Mouse (Mus musculus) Muller cell, postnatal 12 days (primary cell): Measurements from ENCODE around the gene Dppa2.
A peak's percentile ranks its signal among the peaks of the same experiment; 100 is the strongest.
"Not testable (repeated sequence)": the region's sequence is repeated elsewhere in the genome, so short reads cannot be mapped to it uniquely, and the experiment has no call there.

Source experiments
- DNase-seq: peaks from one replicate; pipeline ENCODE4 v3.0.0-alpha.2; 2015; ENCODE audit errors: inconsistent ontology term

The Dppa2 gene

GRCm38 (mm10) chr16:48303509-48303908, at the start of gene Dppa2:
TSS of gene Dppa2 (plus strand) at chr16:48303908.
- DNase-seq, result peak; percentile 40

- DNase-seq, result no peak
These were observed 49.1 kb upstream of the Dppa2 start for GRCm38 (mm10) chr16:48254584-48254983.

GRCm38 (mm10) chr16:48259519-48259918, 44.2 kb upstream of the Dppa2 start:
- DNase-seq, result no peak

GRCm38 (mm10) chr16:48262901-48263300, 40.8 kb upstream of the Dppa2 start:
- no peak for DNase-seq

- no peak for DNase-seq
These were observed 37.9 kb upstream of the Dppa2 start for GRCm38 (mm10) chr16:48265856-48266255.

- no peak for DNase-seq
These were observed 26.8 kb upstream of the Dppa2 start for GRCm38 (mm10) chr16:48276940-48277339.

- DNase-seq, result no peak
These were observed 22.8 kb upstream of the Dppa2 start for GRCm38 (mm10) chr16:48280883-48281282.

GRCm38 (mm10) chr16:48282801-48283200, 20.9 kb upstream of the Dppa2 start:
- peak; percentile 4 for DNase-seq

GRCm38 (mm10) chr16:48283517-48283916, 20.2 kb upstream of the Dppa2 start, which contains the start of gene Dppa4:
TSS of gene Dppa4 (plus strand) at chr16:48283733.
- DNase-seq, result no peak

- DNase-seq, result no peak
These were observed 18.2 kb upstream of the Dppa2 start for GRCm38 (mm10) chr16:48285517-48285916.

GRCm38 (mm10) chr16:48297384-48298136, 6.1 kb upstream of the Dppa2 start:
- no peak for DNase-seq

- DNase-seq, result no peak
These were observed 3.8 kb upstream of the Dppa2 start for GRCm38 (mm10) chr16:48299884-48300283.

GRCm38 (mm10) chr16:48303983-48304382, 275 bp downstream of the Dppa2 start:
- peak; percentile 75 for DNase-seq

- DNase-seq, result not testable (repeated sequence)
These were observed 5.2 kb downstream of the Dppa2 start for GRCm38 (mm10) chr16:48308916-48309315.

GRCm38 (mm10) chr16:48309912-48310630, 6.4 kb downstream of the Dppa2 start:
- no peak for DNase-seq

- DNase-seq, result no peak
These were observed 11.6 kb downstream of the Dppa2 start for GRCm38 (mm10) chr16:48315294-48315693.

GRCm38 (mm10) chr16:48320781-48321180, 17.1 kb downstream of the Dppa2 start:
- DNase-seq, result no peak

GRCm38 (mm10) chr16:48323133-48323532, 19.4 kb downstream of the Dppa2 start:
- no peak for DNase-seq

- no peak for DNase-seq
These were observed 20.1 kb downstream of the Dppa2 start for GRCm38 (mm10) chr16:48323602-48324345.

- peak; percentile 1 for DNase-seq
These were observed 23.2 kb downstream of the Dppa2 start for GRCm38 (mm10) chr16:48326903-48327302.

GRCm38 (mm10) chr16:48328420-48328819, 24.7 kb downstream of the Dppa2 start:
- DNase-seq, result no peak

- DNase-seq, result no peak
These were observed 28.1 kb downstream of the Dppa2 start for GRCm38 (mm10) chr16:48331822-48332221.
